Mouse (Mus musculus): ENCODE data around the gene Higd2a.

The Higd2a gene

GRCm38 (mm10) chr13:54589996-54590951 is at the start of gene Higd2a, which contains the start of gene Nop16:
Gene Higd2a (plus strand): TSS chr13:54590207.
Gene Nop16 (minus strand): TSS chr13:54590090.
- peak; percentile 87 for DNase-seq

- no peak for DNase-seq
Observed at GRCm38 (mm10) chr13:54548036-54548435, 42.0 kb upstream of the Higd2a start.

GRCm38 (mm10) chr13:54556176-54556575 is 33.8 kb upstream of the Higd2a start:
- no peak for DNase-seq

GRCm38 (mm10) chr13:54556796-54557195 is 33.2 kb upstream of the Higd2a start:
- no peak for DNase-seq

GRCm38 (mm10) chr13:54557652-54558051 is 32.4 kb upstream of the Higd2a start:
- no peak for DNase-seq

GRCm38 (mm10) chr13:54559656-54560055 is 30.4 kb upstream of the Higd2a start:
- DNase-seq, result no peak

- no peak for DNase-seq
Observed at GRCm38 (mm10) chr13:54560608-54561007, 29.4 kb upstream of the Higd2a start.

GRCm38 (mm10) chr13:54562562-54562961 is 27.4 kb upstream of the Higd2a start:
- no peak for DNase-seq

- DNase-seq, result no peak
Observed at GRCm38 (mm10) chr13:54564232-54565200, 25.5 kb upstream of the Higd2a start.

- DNase-seq, result peak; percentile 92
Observed at GRCm38 (mm10) chr13:54565201-54565581, 24.8 kb upstream of the Higd2a start, which contains the start of gene 4833439L19Rik. Gene 4833439L19Rik (minus strand): TSS chr13:54565435.

GRCm38 (mm10) chr13:54565594-54566345 is 24.2 kb upstream of the Higd2a start:
- DNase-seq, result peak; percentile 60

GRCm38 (mm10) chr13:54568380-54568779 is 21.6 kb upstream of the Higd2a start:
- no peak for DNase-seq

GRCm38 (mm10) chr13:54569282-54569681 is 20.7 kb upstream of the Higd2a start:
- DNase-seq, result no peak

GRCm38 (mm10) chr13:54570736-54571135 is 19.3 kb upstream of the Higd2a start:
- DNase-seq, result no peak

GRCm38 (mm10) chr13:54571637-54572036 is 18.4 kb upstream of the Higd2a start:
- no peak for DNase-seq

GRCm38 (mm10) chr13:54572621-54573020 is 17.4 kb upstream of the Higd2a start:
- DNase-seq, result no peak

GRCm38 (mm10) chr13:54574854-54575481 is 15.0 kb upstream of the Higd2a start, which contains the start of gene Arl10:
Gene Arl10 (plus strand): TSS chr13:54575015.
- DNase-seq, result peak; percentile 79

- no peak for DNase-seq
Observed at GRCm38 (mm10) chr13:54575489-54575888, 14.5 kb upstream of the Higd2a start.

GRCm38 (mm10) chr13:54577652-54578507 is 12.1 kb upstream of the Higd2a start:
- no peak for DNase-seq

- no peak for DNase-seq
Observed at GRCm38 (mm10) chr13:54581385-54581784, 8.6 kb upstream of the Higd2a start.

- DNase-seq, result no peak
Observed at GRCm38 (mm10) chr13:54582126-54582525, 7.9 kb upstream of the Higd2a start.
